Mouse (Mus musculus) frontal cortex, postnatal 14 days (tissue): Measurements from ENCODE around the gene Selenos.
A peak's percentile ranks its signal among the peaks of the same experiment; 100 is the strongest.
"Not testable (repeated sequence)": the region's sequence is repeated elsewhere in the genome, so short reads cannot be mapped to it uniquely, and the experiment has no call there.

Experiments used
- DNase-seq, 2 experiments: peaks; one replicate each; pipeline ENCODE4 v3.0.0; 2022; ENCODE audit warnings: low spot score in 2 of 2

The Selenos gene

DNA sequence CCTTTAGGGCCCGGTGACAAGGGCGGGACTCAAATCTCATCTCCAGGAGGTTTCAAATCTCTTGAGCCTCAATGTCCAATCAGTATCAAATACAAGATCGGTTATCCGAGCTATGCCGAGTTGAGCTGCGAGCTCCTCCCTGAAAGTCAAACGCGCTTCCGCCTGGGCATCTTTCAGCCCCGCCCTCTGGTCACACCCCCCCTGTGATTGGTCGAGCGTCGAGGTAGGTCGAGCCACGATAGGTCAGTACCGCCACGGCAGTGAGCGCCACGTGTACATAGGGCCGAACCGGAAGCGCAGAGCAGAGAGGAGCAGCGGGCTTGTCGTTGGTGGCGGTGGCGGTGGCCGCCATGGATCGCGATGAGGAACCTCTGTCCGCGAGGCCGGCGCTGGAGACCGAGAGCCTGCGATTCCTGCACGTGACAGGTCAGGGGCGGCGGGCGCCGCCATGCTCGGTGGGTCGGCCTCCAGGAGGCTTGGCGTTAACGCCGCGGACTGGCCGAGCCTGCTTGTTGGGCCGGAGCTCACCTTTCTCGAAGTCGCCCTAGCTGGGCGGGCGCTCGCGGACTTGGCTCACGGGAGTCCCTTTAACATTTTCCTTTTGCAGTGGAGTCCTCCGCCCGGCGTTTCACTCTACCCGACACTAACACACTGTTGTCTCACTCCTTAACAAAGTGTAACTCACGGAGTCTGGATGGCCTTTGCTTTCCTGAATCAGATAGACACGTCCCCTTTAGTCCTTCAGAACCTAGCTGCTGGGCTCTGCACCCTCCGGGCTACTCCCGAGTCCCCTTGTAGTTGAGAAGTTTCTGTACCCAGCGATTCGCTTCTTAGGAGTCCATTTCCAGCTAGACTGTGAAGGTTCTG lies at the start of gene Selenos:
Gene Selenos, plus strand, starts transcription at position 286 of the 867 bp plus-strand sequence.
- DNase-seq: peak; percentile 94 to 95

DNA sequence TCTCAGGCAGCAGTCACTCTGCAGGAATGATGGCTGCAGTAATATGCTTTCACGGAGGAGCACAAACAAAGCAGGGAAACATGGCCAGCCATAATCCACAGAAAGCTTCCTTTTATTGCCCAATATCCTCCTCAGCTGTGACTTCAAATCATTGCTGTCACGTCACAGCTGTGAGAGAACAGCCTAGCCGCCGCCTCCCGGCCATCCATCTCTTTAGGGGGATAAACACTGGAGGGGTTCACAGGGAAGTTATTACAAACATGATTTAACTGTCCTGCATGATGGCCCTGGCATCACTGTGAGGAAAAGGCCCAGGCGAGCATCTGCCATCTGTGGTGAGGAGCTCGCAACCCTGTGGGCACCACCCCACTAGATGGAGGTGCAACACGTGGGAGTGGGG lies 42.6 kb upstream of the Selenos start:
- no peak for DNase-seq

DNA sequence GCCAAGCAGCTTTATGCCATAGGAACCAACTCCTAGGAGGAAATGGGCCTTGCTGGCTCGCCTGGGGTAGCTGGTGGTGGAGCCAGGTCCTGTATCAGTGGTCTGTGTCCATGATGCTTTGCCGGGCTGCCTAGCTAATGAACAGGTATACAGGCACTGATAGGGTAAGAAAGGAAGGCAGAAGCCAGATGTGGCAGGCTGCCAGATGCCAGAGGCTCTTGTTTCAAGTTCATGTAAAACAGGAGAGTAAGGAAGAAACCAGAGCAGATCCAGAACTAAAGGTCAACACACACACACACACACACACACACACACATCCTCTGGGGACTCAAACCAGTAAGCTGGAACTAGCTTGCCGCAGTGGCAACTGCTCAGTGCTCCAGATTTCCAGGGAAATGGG lies 41.2 kb upstream of the Selenos start:
- DNase-seq: no peak

DNA sequence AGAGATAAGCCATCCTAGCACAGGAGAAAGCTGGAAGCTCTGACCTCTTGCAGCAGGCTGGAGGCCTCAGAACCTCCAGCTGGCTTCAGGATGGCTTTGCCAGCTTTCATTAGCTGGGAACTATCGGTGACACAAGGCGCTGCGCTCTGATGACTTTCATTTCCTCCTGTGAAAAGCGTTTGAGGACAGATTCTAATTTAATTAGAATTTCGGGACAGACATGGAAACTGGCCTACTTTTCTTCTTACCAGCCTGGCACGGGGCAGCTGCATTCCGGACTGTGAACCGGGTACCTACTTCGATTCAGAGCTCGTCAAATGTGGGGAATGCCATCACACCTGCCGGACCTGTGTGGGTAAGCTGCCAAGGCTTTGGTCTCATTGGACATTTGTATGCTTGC lies 40.7 kb upstream of the Selenos start:
- DNase-seq: no peak

DNA sequence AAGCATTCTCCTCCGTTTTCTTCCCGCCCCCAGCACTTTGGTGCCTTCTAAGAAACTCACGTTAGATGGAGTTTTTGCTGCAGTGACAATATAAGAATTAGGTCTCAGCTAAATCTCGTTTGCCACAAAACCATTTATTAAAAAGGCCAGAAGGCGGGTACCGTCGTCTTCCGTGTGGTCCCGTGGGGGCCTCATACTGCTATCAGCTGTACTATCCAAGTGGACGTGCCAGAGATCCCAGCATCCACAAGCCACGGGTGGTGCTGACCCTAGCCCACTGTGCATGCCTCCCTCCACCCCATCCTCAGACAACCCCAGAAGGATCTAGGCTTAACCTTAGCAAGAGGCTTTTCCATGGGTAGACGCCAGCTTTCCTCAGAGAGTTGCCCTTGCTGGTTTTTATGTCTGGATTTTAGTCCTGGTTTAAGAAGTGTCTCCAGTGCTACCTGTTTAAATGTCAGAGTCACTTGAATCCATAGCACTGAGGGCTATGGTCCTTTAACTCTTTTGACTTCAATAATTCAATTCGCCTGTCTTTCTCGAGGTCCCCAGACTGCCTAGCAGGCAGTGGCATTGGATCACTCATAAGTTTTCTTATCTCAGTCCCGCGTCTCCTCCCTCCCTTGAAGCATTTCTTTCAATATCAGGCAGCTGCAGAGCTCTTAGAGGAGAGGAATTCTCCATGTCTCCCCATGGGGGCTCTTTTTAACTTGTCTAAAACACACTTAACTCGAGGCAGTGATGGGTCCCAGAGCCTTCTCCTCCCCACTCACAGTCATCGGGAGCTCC lies 39.2 kb upstream of the Selenos start:
- no peak for DNase-seq

DNA sequence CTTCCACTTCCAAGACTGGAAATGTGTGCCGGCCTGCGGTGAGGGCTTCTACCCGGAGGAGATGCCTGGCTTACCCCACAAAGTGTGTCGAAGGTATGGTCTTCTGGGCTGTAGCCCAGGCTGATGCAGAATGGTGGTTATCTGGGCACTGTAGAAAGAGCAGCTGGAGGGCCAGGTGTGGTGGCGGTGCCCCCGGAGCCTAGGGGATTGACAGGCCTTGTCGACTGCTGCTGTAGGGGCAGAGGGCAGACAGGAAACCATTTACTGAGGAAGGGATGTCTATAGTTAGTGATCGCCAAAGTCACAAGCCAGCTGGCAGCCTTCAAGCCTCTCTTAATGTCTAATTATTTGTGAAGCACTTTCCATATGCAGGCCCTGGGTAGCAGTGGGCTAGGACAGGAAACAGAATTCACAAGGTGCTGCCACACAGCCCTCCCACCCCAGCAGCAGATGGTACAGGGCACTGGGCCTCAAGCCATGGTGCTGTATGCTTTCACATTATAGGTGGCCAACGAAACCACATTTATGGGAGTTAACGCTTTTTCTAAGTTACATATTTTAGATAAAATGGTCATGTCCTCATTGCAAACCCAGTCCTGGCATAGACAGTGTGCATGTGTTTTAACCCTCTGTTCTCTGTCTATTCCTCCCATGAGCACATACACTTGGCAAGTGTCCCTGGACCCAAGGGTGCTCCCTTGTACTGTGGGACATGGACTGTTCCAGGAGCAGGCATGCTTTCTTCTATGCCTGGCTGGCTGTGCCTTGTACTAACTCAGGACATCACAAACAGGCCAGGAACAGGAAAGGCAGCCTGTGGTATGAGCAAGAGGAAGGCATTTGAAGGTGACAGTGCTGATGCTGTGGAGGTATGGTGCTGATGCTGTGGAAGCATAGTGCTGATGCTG lies 35.6 kb upstream of the Selenos start, which contains the start of gene Gm45213:
Gene Gm45213, plus strand, starts transcription at position 51 of the 908 bp plus-strand sequence.
- no peak for DNase-seq

DNA sequence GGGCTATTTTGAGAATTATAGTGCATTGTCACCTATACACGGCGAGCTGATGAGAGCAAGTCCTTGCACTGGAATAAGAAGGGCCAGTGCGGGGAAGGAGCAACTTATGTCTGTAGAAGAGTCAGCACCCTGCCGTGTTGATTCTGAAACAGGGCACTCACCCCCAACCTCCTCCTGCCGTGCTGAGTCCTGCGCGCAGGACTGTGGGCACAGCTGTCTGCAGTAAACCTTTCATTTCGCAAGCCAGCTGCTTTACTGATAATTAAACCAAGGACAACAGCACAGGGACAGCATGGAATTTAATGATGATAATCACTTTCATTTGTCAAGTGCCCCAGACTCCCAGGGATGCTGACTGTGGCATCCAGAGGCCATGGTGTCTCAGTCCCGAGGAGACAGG lies 34.8 kb upstream of the Selenos start:
- no peak for DNase-seq

DNA sequence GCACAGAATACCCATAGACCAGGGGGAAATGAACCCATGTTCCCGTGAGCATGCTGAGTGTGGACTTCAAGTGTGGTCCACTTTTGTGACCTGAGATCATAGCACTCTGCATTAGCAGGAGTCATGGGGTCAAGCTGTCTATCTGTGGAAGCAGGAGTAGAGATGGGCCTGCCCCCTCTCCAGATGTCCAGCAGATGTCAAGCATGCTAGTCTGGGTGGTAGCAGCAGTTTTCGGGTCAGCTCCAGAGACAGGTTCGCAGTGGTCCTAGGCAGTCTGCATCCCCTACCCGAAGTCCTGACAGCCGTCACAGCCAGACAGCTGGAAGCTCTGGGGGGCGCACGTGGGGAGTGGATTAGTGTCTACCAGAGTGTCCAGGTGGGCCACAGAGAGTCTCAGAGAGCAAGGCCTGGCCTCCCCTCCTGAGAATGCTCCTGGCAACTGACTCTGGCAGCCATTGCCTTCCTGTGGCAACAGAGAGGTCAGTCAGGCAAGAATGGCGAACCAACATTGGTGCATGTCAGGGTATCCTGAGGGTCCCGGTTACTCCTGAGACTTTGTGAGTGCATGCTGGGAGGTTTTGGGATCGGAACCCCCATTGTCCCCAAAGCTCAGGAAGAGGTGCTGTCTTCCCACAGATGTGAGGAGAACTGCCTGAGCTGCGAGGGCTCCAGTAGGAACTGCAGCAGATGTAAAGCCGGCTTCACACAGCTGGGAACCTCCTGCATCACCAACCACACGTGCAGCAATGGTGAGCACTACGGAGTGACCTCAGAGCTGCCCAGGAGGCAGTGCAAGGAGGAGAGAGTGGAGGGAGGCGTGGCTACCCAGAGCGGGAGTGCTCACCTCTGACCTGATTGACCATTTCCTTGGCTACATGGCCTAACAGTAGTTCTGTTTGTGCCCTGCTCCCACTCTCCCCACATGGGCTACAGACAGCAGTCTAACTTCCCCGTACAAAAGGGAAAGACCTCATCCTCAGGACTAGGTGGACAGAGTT lies 32.2 kb upstream of the Selenos start:
- DNase-seq: no peak

DNA sequence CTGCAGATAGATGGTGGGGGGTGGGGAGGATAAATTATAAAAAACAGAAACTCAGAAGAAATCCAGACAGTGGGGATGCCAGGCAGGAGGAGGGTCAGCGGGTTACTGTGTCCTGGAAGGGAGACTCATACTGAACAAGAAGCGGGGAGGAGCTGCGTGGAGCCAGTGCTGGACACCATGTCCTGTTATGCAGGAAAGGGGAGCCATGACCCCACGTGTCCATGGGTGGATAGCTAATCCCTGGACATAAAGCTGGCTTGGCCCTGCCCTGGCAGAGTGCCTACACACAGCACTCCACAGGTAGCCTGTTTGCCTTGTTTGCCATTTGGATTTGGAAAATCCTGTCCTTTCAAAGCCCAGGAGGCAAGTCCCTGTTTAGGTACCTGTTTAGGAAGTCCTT lies 31.5 kb upstream of the Selenos start:
- DNase-seq: no peak

DNA sequence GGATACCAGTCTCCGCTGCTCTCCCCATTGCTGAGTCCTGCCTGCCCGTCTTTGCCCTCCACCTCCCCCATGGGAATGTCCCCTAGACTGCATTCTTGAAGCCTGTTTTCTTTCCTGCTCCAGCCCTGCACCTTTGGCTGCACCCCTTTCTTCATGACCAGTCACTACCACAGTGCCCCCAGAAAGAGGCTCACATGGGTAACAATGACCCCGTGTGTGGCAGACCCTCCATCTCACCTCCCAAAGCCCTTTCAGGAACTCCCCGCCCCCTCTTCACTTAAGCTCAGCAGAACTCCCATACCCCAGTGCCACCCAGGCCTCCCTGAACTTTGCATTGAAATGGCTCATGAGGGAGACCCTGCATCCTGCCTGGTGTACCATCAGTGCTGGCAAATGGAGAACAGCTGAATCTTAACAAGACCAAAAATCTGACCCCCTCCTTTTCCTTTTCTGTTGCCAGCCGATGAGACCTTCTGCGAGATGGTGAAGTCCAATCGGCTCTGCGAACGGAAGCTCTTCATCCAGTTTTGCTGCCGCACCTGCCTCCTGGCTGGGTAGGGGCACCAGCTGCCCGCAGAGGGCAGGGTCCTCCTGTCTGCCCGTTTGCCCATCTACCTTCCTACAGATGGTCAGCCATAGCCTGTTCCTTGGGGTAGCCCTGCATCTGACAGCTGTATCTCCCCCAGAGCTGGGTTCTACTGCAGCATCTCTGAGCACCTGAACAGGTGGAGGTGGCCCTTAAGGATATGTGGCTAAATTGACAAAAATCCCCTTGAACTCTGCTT lies 30.8 kb upstream of the Selenos start:
- DNase-seq: no peak

DNA sequence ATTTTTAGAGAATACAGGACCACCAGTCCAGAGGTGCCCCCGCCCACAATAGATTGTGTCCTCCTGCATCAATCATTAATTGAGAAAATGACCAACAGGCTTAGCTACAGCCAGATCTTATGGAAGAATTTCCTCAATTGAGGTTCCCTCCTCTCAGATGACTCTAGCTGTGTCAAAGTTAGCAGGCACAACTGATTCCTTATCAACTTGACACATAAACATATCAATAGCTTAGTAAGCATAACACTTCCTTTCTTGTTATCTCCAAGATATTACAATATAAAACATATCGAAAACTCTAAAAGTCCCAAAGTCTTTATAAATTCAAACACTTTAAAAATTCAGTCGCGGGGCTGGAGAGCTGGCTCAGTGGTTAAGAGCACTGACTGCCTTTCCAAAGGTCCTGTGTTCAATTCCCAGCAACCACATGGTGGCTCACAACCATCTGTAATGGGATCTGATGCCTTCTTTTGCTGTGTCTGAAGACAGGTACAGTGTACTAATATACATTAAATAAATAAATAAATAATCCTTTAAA lies 25.4 kb upstream of the Selenos start:
- no peak for DNase-seq

DNA sequence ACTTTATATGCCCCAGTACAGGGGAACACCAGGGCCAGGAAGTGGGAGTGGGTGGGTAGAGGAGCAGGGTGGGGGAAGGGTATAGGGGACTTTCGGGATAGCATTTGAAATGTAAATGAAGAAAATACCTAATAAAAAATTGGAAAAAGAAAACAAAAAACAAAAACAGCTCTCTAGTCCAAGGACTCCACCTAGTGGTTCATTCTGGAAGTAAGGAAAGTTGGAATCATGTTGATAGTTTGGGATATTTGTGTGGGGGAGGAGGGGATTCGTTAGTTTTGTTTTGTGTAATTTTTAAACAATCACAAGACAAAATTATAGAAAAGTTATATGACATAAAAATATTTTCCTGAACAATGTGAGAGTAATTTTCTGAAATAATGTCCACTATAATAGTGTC lies 24.1 kb upstream of the Selenos start:
- DNase-seq: not testable (repeated sequence)

DNA sequence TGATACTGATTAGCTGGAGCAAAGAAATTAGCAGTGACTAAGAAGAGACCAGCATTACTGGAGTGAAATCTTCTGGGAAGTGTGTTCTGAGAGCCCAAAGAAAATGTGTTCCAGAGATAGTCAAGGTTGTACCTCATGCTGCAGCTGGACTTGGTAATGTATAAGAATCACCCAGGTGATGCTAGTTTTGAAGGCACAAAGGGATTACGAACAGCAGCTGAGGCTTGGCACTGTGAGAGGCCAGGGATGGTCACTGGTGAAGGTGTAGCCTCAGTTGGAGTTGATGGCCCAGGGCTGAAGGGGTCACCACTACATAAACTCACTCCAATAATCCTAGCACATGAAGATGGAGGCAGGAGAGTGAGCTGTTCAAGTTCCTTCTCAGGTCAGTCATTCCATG lies 20.7 kb upstream of the Selenos start, which contains the start of gene Snrpa1:
Gene Snrpa1, plus strand, starts transcription at position 301 of the 400 bp plus-strand sequence.
- DNase-seq: no peak

DNA sequence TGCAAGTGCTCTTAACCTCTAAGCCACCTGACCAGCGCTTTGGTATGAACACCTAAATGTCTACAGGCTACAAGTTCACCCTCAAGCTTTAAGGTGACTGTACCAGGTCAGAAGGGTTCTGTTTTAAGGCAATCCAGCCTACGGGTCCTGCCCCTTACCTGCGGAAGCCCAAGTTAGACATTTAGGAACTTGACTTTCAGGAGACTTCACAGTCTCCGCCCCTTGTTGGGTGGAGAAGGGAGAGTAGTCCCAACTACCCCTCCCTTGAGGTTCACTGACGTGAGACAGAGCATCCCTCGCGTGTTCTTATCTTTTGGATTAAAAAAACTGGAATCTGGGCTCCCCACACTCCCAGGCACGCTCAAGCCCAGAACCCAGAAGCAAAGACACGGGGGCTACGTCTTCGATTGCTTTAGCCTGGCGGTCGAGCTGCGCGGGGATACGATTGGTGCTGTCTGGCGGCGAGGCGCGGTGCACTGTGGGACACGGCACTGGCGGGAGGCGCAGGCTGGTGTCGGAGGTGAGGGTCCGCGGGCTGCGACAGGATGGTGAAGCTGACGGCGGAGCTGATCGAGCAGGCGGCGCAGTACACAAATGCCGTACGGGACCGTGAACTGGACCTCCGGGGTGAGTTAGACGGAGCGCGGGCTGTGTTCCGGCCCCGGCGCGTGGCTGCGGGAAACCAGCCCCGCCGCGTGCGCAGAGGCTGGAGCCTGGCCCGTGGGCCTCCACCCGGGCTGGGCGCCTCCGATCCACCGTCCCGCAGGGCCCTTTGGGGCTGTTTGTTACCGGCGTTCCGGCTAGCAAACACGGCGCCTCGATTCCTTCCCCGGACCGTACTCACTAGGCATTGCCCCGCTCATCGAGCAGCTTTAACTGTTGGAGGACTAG lies 19.1 kb upstream of the Selenos start:
- peak; percentile 69 to 80 for DNase-seq

DNA sequence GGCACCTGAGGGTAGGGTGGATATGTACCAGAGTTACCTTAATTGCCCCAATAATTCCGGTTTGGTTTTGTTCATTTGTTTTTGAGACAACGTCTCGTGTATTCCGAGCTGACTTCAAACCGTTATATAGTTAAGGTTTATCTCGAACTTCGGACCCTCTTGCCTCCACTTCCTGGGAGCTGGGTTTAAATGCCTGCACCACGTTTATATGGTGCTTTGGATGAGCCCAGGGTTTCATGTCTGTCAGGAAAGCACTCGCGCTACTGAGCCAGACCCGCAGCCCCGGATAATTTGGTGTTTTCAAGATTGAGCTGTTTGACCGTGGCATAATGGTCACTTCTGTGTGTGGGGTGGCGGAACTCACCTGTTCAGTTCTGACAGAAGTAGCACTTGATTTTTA lies 18.4 kb upstream of the Selenos start:
- no peak for DNase-seq

DNA sequence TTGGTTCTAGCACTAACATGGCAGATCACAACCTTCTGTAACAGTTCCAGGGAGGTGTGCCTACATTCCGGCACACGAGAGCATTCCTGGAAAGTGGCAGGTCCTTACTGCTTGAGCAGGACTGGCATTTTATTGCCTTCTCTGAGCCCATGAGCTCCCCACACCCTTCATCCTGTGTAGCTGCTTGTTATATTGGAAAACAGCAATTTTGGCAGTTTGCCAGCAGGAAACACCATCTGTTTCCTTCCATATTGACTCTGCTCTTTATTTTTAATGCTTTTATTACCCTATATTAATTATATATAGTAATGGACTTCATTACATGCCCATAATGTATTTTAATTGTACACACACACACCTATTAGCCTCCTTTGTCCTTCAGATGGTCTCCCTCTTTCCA lies 3.0 kb upstream of the Selenos start:
- no peak for DNase-seq

DNA sequence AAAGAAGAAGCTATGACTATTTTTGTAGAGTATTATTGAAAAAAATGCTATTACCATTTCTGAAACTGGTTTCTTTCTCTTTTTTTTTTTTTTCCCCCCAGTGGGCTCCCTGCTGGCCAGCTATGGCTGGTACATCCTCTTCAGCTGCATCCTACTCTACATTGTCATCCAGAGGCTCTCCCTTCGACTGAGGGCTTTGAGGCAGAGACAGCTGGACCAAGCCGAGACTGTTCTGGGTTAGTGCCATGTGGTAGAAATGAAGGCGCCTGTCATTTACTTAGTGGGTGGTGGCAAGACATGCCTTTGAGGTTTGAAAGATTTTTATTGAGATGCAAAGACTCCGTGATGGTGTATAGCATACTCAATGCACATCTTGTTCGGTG lies 773 bp downstream of the Selenos start:
- no peak for DNase-seq

DNA sequence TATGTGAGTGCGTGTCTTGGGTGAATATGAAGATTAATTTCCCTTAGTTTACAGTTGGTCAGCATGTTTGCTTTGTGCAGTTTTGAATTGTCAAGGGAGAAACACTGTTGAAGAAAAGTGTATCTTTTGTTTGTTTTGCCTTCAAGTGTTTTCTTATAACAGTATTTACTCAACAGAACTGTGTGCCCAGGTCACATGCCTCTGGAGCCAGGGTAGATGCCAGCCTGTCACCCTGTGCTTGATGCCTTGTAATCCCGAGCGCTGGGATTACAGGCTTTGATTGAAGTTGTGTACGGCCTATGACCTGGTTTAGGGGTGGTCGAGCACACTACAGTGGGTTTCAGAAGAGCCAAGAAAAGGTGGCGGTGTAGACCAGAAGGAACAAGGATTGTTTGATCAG lies 4.3 kb downstream of the Selenos start:
- no peak for DNase-seq
